Mouse (Mus musculus) monocyte, adult 5-6 weeks (primary cell): ENCODE data around the gene Efcc1. TPM values are rescaled to one million over a fixed set of nuclear protein-coding genes. Genes with fewer than 3 reads are reported as not detected.

Experiments
- ATAC-seq: fragments of 153-309, 156-312 bp; replicated peaks from 2 replicates; pipeline ENCODE4 v1.8.0; 2017; ENCODE audit warnings: mild to moderate bottlenecking; ENCODE audit not compliant: low TSS enrichment, insufficient number of reproducible peaks, severe bottlenecking, poor library complexity, low FRiP score
- total RNA-seq: library from RNA; stranded (forward); fragments of 200-1000, 200-491, 200-594 nt; gene quantifications from 3 replicates; pipeline ENCODE4 v1.2.3, GENCODE M21; 2017

The Efcc1 gene
- not detected in 3 replicates for total RNA-seq

GRCm38 (mm10) chr6:87730591-87731462, at the start of gene Efcc1:
Gene Efcc1, plus strand, starts transcription at chr6:87730869.
- ATAC-seq: no peak

GRCm38 (mm10) chr6:87695947-87696346, 34.7 kb upstream of the Efcc1 start:
- ATAC-seq: no peak

GRCm38 (mm10) chr6:87696544-87696943, 34.1 kb upstream of the Efcc1 start:
- ATAC-seq: no peak

GRCm38 (mm10) chr6:87706246-87706645, 24.4 kb upstream of the Efcc1 start:
- no peak for ATAC-seq

GRCm38 (mm10) chr6:87712311-87712710, 18.4 kb upstream of the Efcc1 start:
- no peak for ATAC-seq

GRCm38 (mm10) chr6:87714091-87714490, 16.6 kb upstream of the Efcc1 start:
- ATAC-seq: no peak

GRCm38 (mm10) chr6:87722631-87723030, 8.0 kb upstream of the Efcc1 start:
- ATAC-seq: no peak

GRCm38 (mm10) chr6:87725267-87725912, 5.3 kb upstream of the Efcc1 start:
- ATAC-seq: no peak

GRCm38 (mm10) chr6:87728102-87728501, 2.6 kb upstream of the Efcc1 start:
- ATAC-seq: no peak

GRCm38 (mm10) chr6:87730141-87730540, 528 bp upstream of the Efcc1 start:
- no peak for ATAC-seq

- no peak for ATAC-seq
These were observed 910 bp downstream of the Efcc1 start for GRCm38 (mm10) chr6:87731463-87732095.

GRCm38 (mm10) chr6:87732151-87733011, 1.7 kb downstream of the Efcc1 start:
- ATAC-seq: no peak

- ATAC-seq: no peak
These were observed 2.7 kb downstream of the Efcc1 start for GRCm38 (mm10) chr6:87733131-87733930.

GRCm38 (mm10) chr6:87734136-87734535, 3.5 kb downstream of the Efcc1 start:
- ATAC-seq: no peak

- no peak for ATAC-seq
These were observed 6.3 kb downstream of the Efcc1 start for GRCm38 (mm10) chr6:87736923-87737322.

GRCm38 (mm10) chr6:87737921-87738626, 7.4 kb downstream of the Efcc1 start:
- no peak for ATAC-seq

- no peak for ATAC-seq
These were observed 9.2 kb downstream of the Efcc1 start for GRCm38 (mm10) chr6:87739898-87740297.
